Mouse (Mus musculus): Measurements from ENCODE around the gene Wipf1.

DNA sequence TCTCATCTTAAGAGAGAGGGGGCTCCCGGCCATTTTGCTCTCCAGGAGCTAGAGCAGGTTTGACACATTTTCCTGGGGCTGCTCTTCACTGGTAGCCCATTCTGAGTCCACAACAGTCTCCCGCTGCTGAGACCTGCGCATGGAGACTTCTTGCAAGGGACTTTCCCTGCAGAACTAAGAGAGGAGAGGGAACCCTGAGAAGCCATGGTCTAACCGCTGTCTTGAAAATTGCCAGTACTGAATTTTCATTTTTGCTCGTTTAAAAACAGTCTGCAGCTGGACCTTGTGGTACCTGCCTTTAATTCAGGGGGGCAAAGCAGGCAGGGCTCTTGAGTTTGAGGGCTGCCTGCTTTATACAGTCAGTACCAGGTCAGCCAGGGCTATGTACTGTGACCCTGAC, 60.5 kb downstream of the Wipf1 start:
- no peak for TF ChIP-seq POLR2A (IDR thresholded peaks at IDR 0.05; ENCODE audit: low read depth, low read length)
- no peak for TF ChIP-seq CTCF (conservative IDR thresholded peaks at IDR 0.05; ENCODE audit: insufficient read depth, insufficient read length, low read depth, low read length)

Measured in kidney, adult 2 months (tissue).